Mouse (Mus musculus) R1 (cell line): ENCODE data around the gene Tgm2.

Experiments
- DNase-seq: peaks from one replicate; pipeline ENCODE4 v3.0.0-alpha.2; 2018; ENCODE audit warnings: low read depth, low spot score

Tgm2 gene

DNA sequence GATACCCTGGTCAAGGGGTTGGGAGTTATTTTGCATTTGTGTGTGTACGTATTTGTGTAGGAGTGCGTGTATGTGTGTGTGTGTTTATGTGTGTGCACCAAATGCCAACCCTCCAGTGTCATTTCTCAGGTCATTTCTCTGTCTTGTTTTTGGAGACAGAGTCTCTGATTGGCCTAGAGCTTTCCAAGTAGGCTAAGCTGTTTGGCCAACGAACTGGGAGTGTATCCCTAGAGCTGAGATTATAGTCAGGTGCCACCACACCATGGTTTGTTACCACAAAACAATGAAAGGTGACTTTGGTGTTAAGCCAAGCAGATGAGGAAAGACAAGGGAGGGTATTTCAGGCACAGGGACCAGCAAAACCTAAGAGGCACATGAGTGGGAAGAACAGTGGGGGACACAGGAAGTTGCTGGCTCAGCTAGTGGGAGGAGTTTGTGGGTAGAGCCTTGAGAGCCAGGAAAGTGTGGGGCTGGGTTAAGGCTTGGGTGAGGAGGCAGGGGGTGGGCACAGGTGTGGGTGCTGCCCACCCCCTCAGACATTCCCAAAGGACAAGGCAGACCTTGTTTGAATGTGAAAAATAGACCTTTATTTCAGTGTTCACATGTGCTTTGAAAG, 30.3 kb downstream of the Tgm2 start:
- DNase-seq, result no peak

DNA sequence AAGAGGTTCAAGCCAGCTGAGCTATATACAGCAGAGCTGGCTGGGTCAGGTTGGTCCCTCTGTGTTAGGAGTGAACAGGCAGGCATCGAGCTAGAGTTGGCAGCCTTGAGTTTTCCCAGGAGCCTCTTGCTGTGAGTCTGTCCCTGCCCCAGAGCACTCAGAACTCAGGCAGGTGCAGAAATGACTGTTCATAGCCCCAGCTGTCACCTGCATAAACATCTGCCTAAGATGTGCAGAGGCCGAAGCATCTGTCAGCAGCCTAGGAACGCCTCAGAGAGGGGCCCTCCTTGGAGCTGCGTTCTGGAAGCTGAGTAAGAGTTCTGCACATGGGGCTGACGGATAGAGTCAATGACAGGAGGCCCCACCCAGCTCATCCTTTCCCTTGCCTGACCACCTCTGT, 31.3 kb downstream of the Tgm2 start:
- DNase-seq, result no peak

DNA sequence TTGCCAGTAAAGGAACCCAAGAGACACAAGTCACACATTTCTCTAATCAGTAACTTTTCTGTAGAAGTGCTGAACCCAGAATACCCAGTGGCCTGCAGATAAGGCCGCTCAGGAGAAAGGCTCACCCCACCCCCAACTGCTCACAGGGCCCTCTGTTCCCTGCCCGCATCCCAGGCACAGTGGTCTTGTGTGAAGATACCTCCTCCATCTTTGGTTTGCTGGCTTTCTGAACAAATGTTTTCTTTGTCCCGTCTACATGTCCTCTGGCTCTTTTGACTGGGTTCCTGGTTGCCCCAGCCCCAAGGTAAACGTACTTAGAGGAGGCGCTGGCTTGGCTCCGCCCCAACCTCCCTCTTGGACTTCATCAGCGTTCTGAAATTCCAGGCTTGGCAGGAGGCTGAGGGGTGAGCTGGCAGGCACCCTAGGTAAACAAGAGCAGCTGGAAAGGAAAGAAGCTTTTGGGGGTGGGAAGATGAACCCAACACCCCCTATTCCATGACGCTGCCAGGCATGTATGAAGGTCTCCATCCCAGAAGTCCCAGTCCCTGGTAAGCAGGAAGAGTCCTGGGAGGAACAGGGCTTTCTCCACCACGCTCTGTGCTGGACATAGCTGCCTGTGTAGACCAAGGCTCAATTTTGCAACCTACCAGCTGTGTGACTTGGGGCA, 32.5 kb downstream of the Tgm2 start:
- DNase-seq, result no peak

DNA sequence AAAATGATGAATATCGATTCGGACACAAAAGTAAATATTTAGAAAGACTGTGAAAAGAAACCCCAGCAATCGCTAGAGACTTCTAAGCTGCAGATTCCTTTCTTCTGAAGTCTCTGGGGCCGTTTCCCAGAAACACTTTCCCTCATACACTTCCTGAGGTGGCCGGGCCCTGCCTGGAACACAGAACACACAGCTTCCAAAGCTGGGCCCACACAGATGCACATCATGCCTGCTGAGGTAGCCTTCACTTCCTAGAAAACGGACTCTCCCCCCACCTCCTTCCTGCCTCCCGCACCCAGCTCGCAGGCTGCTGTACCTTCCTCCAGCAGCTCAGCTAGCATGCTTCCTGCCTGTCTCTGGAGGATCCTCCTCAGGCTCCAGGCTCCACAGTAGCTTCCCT, 36.7 kb downstream of the Tgm2 start:
- no peak for DNase-seq

DNA sequence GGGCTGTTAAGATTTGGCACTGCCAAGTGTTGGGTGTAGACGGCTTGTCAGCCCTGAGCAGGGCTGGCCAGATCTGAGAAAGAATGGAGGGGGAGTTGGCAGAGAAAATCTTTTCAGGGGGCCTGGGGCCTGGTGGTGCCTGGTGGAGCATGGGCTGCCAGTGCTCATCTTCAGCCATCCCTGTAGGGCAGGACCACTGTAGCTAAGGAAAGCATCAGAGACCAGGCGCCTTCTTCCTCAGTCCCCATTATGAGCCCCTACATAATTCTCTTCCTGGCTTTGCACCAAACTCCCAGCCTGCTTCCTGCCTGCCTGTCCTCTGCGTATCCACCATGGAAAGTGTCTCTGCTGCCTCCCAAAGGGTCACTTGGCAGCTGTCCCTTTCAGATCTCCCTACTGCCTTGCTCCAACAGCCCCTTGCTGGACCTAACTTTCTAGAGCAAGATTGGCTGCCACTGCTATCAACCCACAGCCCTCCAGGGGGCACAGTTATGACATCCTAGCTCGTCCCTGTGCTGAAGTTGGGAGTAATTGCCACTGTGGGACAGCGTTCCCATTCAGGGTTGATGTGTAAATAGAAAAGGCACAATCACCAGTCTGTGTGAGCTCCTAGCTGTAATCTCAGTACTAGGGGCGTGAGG, 39.2 kb downstream of the Tgm2 start:
- DNase-seq, result peak; percentile 17

DNA sequence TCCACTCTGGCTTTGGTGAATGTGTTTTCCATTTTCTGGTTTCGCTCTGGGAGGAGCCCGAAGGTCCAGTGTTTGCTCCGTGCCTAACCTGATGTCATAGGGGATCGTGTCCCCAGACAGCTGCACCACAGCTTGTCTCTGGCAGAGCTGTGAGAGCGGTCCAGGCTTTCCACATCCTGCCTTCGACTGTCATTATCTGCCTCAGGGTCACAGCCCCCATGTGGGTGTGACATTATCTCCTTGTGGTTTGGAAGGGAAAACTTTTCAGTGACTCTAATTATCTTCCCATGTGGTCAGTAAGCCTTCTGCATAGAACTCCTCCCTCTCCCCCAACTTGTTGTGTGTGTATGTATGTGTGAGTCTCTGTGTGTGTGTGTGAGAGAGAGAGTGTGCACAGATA, 40.6 kb downstream of the Tgm2 start:
- no peak for DNase-seq

DNA sequence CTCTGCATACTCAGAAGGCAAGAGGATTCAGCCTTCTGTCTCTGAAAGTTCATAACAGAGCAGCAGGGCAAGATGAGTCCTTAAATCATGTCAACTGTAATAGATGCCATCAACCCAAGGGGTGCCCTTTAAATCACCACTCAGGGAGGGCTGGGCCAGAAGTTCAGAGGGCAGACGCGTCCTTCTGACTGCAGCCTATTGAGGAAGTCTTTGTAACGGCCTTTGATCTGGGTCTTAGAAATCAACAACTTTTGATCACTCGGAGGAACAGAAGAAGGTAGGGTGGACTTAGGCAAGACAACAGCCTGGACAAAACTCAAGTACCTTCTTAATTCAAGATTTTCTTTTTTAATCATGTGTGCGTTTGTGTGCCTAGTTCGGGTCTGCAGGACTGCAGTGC, 41.3 kb downstream of the Tgm2 start:
- no peak for DNase-seq

DNA sequence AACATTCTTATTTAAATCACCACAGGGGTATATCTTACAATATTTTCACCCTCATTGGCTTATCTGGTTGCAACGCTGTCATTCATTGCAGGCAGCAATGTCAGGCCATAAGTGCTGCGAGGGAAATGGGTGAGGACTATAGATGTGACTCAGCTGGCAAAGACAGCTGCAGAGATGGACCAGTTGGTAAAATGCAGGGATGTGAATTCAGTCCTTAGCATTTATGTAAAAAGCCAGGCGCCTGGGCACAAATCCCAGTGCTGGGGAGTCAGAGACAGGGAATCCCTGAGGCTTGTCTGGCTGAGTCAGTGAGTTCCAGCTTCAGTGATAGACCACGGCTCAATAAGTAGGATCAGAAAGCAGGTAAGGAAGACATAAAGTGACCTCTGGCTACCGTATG, 44.5 kb downstream of the Tgm2 start:
- DNase-seq, result no peak

DNA sequence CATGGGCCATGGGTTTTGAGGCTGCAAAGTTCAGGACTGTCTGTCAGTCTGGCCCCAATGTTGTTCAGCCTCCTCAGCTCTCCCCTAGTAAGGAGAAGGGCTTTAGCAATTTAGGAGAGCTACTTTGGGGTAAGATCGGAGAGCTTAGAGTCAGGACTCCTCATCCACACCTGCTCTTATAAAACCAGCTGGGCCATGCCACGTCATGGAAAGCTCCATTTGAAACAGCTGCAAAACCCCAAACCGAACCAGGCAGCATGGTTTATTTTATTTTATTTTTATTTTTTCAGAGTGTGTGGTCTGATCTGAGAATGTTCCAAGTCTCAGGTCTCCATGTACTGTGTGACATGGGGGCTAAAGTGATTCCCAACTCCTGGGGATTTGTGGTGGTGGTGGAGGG, 46.7 kb downstream of the Tgm2 start:
- no peak for DNase-seq

DNA sequence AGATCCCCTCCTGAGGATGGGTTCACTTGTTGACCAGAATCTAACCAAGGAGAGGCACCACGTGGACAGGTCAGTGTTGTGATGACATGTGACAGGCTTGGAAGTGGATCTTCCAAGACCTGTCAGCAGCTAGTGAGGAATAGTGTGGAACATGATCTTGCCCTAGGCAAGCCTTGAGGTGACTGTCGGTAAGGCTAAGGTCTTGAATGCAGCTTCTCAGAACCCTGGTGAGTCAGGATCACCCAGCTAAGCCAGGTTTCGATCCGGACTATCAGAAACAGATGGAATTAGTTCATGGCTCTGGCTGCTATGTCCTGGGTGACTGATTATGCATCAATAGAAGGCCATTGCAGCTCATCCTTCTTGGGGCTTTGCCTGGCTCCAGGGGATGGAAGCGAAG, 47.5 kb downstream of the Tgm2 start:
- DNase-seq, result no peak

DNA sequence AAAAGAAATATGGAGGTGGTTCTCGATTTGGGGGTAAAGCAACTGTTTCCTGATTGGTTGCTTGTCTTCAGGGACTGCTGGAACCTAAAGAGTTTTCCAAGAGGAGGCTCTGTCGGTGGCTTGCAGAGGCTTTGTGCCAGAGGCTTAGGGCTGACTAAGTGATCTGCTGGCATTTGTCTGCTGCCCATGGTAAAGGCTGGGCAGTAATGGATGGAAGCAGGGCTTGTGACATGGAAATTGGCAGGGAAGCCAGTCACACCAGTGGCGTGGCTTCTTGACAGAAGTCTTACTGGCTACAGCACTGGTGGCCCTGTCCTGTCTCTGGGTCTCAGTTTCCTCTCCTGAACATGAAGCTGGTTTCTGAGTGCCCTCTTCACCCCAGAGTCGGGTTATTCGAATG, 49.2 kb downstream of the Tgm2 start:
- DNase-seq, result no peak

DNA sequence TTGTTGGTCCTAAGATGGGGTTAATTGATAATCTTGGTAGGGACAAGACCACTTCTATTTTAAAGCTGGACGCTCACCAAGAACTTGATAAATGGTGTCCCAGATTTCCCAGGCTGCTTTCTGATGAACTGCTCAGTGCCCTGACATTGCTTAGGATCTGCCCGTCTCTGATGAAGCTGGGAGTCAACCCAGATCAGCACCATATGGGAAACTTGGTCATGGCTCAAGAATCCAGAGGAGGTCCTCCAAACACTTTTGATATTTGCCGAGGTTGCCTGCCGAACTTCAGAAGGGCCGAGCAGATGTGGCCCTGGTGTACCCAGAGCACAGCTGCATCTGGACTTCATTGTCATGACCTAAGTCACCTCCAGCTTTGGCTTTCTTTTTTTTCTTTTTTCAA, 51.4 kb downstream of the Tgm2 start:
- DNase-seq, result no peak

DNA sequence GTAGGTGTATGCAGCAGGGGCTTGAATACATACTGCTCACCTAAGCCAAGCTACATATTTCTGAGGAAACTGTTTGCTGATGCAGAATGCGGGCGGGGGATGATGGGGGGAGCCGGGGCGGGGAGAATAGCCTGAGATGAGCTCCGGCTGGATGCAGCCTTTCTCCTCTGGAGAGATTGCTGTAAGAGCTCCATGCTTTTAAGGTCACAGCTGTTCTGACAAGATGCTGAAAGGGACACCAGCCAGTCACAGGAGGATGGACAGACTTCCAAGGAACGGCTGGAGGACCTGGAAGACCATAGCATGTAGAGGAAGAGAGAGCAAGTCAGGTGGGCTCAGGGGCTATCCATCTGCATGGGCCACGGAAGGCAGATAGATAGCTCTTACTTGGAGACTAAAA, 51.9 kb downstream of the Tgm2 start:
- no peak for DNase-seq

DNA sequence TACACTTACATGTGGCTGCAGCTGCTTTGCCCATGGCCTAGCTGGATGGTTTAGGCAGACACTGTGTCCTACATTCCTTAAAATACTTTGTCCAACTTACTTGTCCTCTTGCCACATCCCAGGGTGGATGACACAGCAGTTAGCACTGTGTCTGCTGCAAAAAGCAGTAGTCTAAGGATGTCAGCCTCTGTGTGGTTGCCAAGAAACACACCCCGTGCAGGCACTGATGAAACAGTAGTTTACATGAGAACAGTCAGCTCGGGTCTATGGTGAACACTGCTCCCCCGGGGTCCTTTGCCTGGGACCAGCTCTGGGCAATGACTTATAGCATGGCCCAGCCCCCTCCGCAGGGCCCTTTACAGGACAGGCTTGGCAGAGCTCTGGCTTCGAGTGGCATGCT, 52.9 kb downstream of the Tgm2 start:
- DNase-seq, result peak; percentile 27

DNA sequence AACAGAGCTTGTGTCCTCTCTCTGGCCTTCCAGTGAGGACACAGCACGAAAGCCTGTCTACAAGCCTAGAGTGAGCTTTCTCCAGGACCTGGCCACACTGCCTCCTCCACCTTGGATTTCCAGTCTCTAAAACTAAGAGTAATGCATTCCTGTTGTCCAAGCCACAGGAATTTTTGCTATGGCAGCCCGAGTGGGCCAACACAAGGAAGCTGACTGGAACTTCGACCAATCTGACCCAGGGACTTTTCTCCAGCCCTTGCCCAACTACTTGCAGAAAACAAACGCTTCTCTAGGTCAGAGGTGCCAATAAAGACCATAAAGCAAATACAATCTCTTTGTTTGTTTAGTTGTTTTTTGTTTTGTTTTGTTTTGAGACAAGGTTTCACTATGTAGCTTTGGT, 56.1 kb downstream of the Tgm2 start:
- no peak for DNase-seq

DNA sequence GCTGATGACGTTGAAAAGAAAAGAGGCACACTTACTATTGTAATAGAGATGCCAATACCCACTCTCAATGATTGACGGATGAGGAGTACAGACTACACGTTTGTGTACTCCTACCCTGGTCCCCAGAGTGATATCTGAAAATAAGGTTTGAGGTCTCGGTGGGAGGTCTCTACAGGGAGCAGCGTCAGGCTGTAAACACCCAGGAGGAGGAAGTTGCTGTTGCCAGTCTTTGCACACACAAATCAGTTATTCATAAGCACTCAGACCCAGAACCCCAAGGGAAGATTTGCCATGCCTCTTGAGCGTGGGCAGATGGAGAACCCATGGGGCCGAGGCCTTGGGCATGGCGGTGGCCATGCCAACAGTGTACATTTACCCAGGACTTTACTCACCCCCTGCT, 61.8 kb downstream of the Tgm2 start:
- no peak for DNase-seq

DNA sequence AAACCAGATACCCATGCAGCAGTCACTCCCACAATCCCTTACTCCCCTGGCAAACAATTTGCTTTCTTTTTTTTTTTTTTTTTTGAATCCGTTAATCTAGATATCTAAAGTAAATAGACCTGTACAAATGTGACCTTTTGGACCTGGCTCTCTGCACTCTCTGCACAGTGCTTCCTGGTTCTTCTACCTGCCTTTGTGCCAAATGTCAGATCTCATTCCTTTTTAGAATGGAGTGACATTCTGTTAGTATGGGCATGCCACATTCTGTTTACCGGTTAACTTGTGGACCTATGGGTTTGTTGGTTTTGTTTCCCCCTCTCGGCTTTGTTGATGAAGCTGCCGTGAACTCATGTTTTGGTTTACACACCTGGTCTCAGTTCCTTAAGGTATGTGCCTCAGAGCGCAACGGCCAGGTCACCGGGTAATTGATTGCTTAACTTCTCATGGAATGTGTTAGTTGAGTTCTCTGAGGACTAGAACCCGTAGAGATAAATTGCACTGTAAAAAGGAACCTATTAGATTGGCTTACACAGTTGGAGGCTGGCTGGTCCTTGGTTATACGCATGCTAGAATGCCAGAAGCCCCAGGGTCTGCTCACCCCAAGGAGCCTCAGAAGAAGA, 65.5 kb downstream of the Tgm2 start:
- DNase-seq, result no peak

DNA sequence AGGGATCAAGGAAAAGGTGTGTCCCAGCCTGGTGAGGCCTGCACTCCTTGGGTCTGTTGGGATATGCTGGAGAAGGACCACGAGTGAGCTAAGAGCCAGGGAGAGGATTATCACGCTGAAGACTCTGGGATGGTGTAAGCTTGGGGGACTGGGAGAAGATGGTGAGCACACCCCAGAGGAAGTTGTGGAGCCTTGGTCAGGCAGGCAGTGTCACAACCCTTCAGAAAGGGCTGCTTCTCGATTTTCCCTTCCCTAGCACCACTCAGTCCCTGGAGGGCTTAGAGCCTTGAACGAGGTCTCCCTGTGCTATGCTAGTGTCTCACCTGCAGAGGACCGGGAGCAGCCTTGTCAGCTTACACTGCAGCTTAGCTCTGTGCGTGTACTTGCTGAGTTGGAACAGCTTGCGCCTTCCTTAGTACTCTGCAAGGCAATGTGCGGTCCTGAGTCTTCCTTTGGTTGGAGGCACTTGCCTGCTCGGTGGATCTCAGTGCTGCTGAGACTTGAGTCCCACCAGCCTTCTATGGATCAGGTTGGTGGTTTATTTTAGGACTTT, 66.3 kb downstream of the Tgm2 start:
- DNase-seq, result peak; percentile 38

DNA sequence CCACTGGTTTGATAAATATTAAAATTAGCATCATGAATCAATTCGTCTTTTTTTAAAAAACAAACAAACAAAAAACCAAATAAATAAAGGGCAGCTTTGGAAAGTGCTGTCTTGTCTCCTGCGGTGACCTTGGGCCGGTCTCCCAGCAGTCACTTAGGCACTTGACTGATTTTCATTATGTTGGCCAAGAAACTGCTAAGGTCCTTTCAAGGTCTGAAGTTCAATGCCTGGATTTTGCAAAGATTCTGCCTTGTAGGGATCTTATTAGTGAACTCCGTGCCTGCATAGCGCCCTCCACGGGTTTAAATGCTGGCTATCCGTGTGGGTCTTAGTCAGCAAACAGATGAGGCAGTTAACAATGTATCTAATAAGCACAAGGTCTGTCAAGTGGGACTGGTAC, 67.3 kb downstream of the Tgm2 start:
- DNase-seq, result no peak

DNA sequence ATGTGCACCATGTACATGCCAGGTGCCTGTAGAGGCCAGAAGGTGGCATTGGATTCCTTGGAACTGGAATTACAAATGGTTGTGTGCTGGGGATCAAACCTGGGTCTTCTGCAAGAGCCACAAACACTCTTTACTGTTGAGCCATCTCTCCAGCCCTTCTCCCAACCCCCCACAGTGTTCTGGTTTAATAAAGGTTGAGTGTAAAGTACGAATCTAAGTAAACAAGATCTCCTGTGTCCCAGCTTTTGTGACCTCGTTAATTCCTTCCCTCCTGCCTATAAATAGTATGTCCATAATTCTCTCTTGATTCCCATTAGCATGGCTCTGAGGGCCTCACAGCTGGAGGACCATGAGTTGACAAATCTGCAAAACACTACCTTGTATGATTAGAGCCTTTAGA, 68.3 kb downstream of the Tgm2 start:
- no peak for DNase-seq

DNA sequence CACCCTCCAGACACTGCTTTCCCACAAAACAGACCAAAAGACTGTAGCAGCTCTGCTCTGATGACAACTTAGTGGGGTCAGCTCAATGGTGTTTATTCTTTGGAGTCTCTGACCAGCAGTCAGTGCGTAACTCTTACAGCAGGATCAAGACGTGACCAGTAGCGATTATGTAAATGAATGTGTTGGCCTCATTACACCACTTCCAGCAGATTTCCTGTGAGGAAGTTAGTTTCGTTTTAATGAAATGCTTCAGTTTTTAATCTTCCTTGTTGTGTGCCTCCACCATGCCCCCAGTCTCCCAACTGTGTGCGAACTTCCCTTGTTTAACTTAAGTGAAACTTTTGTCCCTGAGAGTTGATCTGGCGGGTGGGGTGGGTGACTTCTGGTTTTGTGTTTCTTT, 69.5 kb downstream of the Tgm2 start:
- no peak for DNase-seq

DNA sequence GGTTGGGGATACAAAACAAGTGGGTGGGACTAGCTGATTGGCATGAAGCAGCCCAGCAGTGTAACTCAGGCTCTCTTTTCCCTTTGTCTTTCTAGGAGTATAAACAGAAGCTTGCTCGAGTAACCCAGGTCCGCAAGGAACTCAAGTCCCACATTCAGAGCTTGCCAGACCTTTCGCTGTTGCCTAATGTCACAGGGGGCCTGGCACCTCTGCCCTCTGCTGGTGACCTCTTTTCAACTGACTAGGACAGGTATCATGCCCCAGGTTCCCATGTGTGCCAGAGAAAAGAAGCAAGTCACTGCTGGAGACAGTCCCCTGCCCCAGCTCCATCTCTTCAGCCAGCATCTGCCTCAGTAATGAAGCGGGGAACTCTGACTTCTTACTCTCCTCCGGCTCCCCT, 71.4 kb downstream of the Tgm2 start:
- no peak for DNase-seq

DNA sequence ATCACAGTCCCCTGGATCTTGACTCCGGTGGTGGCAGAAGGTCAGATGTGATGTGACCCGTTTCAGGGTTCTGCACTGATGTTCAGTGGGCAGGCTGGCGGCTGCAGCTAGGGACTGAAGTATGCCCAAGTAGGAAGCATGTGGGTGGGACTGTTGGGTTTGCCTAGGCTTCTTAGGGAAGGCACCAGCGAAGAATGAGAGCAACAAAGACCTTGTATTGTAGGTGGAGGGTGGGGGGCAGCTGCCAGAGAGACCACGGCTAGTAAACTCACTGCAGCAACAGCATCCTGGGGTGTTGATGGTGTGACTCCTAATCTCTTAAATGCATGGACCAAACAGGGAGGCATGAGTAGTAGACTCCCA, 74.6 kb downstream of the Tgm2 start:
- no peak for DNase-seq
